Mouse (Mus musculus): ENCODE measurements around the gene Slc30a7.

DNA sequence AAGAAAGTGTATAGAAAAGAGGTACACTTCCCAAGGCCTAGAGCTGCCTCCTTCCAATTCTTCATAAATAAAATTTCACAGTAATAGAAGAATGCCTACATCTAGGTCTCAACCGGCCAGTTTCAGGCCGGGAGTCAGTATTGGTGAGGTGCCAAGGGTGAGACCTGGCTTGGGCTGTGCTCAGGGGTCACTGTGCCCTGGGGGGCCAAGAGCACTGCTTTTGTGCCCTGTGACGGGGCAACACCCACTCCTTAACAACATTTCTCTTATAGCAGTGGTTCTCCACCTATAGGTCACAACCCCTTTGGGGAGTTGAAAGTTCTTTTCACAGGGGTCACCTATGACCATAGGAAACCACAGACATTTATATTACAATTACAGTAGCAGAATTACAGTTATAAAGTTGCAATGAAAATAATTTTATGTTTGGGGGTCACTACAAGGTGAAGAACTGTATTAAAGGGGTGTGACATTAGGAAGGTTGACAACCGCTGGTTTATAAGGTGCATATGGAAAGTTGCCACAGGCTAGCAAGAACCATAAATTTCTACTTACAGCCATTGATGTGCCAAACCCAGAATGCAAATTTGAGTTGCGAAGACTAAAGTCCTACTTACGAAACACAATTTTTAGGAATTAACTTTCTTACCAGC, 26.1 kb upstream of the Slc30a7 start:
- no peak for TF ChIP-seq CTCF (IDR thresholded peaks at IDR 0.05; ENCODE audit: low read depth)
- no peak for TF ChIP-seq EP300 (IDR thresholded peaks at IDR 0.05; ENCODE audit: low read depth)
